Mouse (Mus musculus): ENCODE data around the gene Fam221b.

Fam221b gene

GRCm38 (mm10) chr4:43612534-43612933 lies 56.4 kb downstream of the Fam221b start:
- no peak for DNase-seq

Data from liver (tissue).